Mouse (Mus musculus): Measurements from ENCODE around the gene Cops8. TPM values are rescaled to one million over a fixed set of nuclear protein-coding genes. Genes with fewer than 3 reads are reported as not detected.

Gene Cops8
- 12.8 and 16.8 TPM in 2 replicates for polyA plus RNA-seq (2012; rRNA removed; ENCODE audit: low replicate concordance)

GRCm38 (mm10) chr1:90602759-90603560, at the start of gene Cops8:
TSS of gene Cops8 (plus strand) at chr1:90602981.

Other genes starting within 250 kb of the Cops8 start
- 10.7 and 17.0 TPM in 2 replicates for gene Col6a3, start 241.0 kb downstream of the Cops8 start, polyA plus RNA-seq (2012; rRNA removed; ENCODE audit: low replicate concordance)

All from duodenum, adult 2 months (tissue).